Mouse (Mus musculus) neural tube, embryonic 11.5 days (tissue): ENCODE data around the gene Notch2. TPM values are rescaled to one million over a fixed set of nuclear protein-coding genes. Genes with fewer than 3 reads are reported as not detected.

ENCODE experiments used
- ATAC-seq: fragments of 200-750 bp; cut with Nextera tagmentation; 2 replicates; pipeline ENCODE4 v1.8.0; 2017; ENCODE audit warnings: moderate number of reproducible peaks, mild to moderate bottlenecking, moderate TSS enrichment, moderate library complexity; ENCODE audit not compliant: insufficient read depth, low FRiP score, low TSS enrichment
- DNase-seq: peaks from one replicate; pipeline ENCODE4 v3.0.0-alpha.2; 2015; ENCODE audit warnings: low spot score
- H3K27ac ChIP-seq: fragments of 300-500 bp; sonication (generic); 2 replicates; pipeline ENCODE4 v1.5.1; 2014; ENCODE audit warnings: low read depth, mild to moderate bottlenecking, low read length
- H3K27me3 ChIP-seq: fragments of 300-500 bp; sonication (generic); 2 replicates; pipeline ENCODE4 v1.6.1; 2014; ENCODE audit warnings: mild to moderate bottlenecking, low read length, mixed read lengths; ENCODE audit not compliant: control insufficient read depth, insufficient read depth
- H3K36me3 ChIP-seq: fragments of 300-500 bp; sonication (generic); 2 replicates; pipeline ENCODE4 v1.6.1; 2014; ENCODE audit warnings: mild to moderate bottlenecking, low read length, moderate library complexity, mixed read lengths; ENCODE audit not compliant: control insufficient read depth, insufficient read depth
- H3K4me1 ChIP-seq: fragments of 300-500 bp; sonication (generic); 2 replicates; pipeline ENCODE4 v1.6.1; 2014; ENCODE audit warnings: low read length, mixed read lengths; ENCODE audit not compliant: control insufficient read depth, insufficient read depth
- H3K4me2 ChIP-seq: fragments of 300-500 bp; sonication (generic); 2 replicates; pipeline ENCODE4 v1.6.1; 2014; ENCODE audit warnings: low read depth, mild to moderate bottlenecking, moderate library complexity
- H3K4me3 ChIP-seq: fragments of 300-500 bp; sonication (generic); 2 replicates; pipeline ENCODE4 v1.5.1; 2014; ENCODE audit warnings: low read depth, low read length
- H3K9ac ChIP-seq: fragments of 300-500 bp; sonication (generic); 2 replicates; pipeline ENCODE4 v1.6.1; 2014; ENCODE audit warnings: mild to moderate bottlenecking, low read length
- H3K9me3 ChIP-seq: fragments of 300-500 bp; sonication (generic); 2 replicates; pipeline ENCODE4 v1.6.1; 2016; ENCODE audit warnings: low read length; ENCODE audit not compliant: control insufficient read depth
- WGBS: fragments of 180-500 bp; shearing (Covaris S2); extraction: QIAGEN DNeasy Blood & Tissue Kit; methylation state at CpG from one replicate; pipeline ENCODE4 v1.1.7; 2014; 5-methylcytosine and 5-hydroxymethylcytosine counted together
- polyA plus RNA-seq: library from polyadenylated mRNA; unstranded; fragments of >200 nt; fragmentation: Nextera tagmentation; extraction: Ambion mirVana; gene quantifications from 2 replicates; pipeline ENCODE4 v1.2.1, GENCODE M21; 2014

The Notch2 gene
- polyA plus RNA-seq, 1 experiment from 2014 or later = 24.6 TPM

- Histone ChIP-seq H3K4me1 (no peaks in the 10 kb centered on the region), H3K27ac (no peak overlapping the region), H3K36me3 (no peaks in the 10 kb centered on the region), H3K4me2 (no peak overlapping the region), H3K27me3 (no peaks in the 10 kb centered on the region), H3K9me3 (no peaks in the 10 kb centered on the region), H3K4me3 (no peak overlapping the region), H3K9ac (no peak overlapping the region)
- ATAC-seq (no peak), DNase-seq (no peak)
- 80% methylated on average over 2 of the region's 2 CpGs for WGBS
Observed at GRCm38 (mm10) chr3:98157073-98157472, 143.7 kb downstream of the Notch2 start.

- Histone ChIP-seq H3K4me1 (no peaks in the 10 kb centered on the region), H3K27me3 (no peaks in the 10 kb centered on the region), H3K4me3 (no peak overlapping the region), H3K9ac (no peak overlapping the region), H3K36me3 (no peaks in the 10 kb centered on the region), H3K9me3 (no peaks in the 10 kb centered on the region), H3K27ac (no peak overlapping the region), H3K4me2 (no peak overlapping the region)
- DNase-seq (no peak), ATAC-seq (no peak)
- 55% methylated on average over 2 of the region's 2 CpGs for WGBS
Observed at GRCm38 (mm10) chr3:98157585-98157984, 144.3 kb downstream of the Notch2 start.

GRCm38 (mm10) chr3:98158646-98159045, 145.3 kb downstream of the Notch2 start:
- no peak for ATAC-seq

GRCm38 (mm10) chr3:98159289-98159688, 146.0 kb downstream of the Notch2 start:
- no peak for DNase-seq
- H3K36me3 ChIP-seq = no peaks in the 10 kb centered on the region
- H3K4me2 ChIP-seq = no peak overlapping the region
- no peak overlapping the region for H3K4me3 ChIP-seq
- 78% methylated on average over 4 of the region's 4 CpGs for WGBS
- no peaks in the 10 kb centered on the region for H3K4me1 ChIP-seq
- no peak overlapping the region for H3K9ac ChIP-seq
- H3K27me3 ChIP-seq = no peaks in the 10 kb centered on the region
- no peaks in the 10 kb centered on the region for H3K9me3 ChIP-seq
- H3K27ac ChIP-seq = no peak overlapping the region
- no peak for ATAC-seq

More at GRCm38 (mm10) chr3:98158646-98159045, 145.3 kb downstream of the Notch2 start:
- Histone ChIP-seq H3K36me3 (no peaks in the 10 kb centered on the region), H3K9me3 (no peaks in the 10 kb centered on the region), H3K27ac (no peak overlapping the region), H3K4me3 (no peak overlapping the region), H3K27me3 (no peaks in the 10 kb centered on the region), H3K4me1 (no peaks in the 10 kb centered on the region), H3K9ac (no peak overlapping the region), H3K4me2 (no peak overlapping the region)
- WGBS = 79% methylated on average over 4 of the region's 4 CpGs
- DNase-seq = no peak

GRCm38 (mm10) chr3:98160330-98160729, 147.0 kb downstream of the Notch2 start, which contains the start of gene Adam30:
TSS of gene Adam30 (plus strand) at chr3:98160630.
- Histone ChIP-seq H3K27me3 (no peaks in the 10 kb centered on the region), H3K4me3 (no peak within 1 kb of the TSS), H3K36me3 (no peaks in the 10 kb centered on the region), H3K4me2 (no peak within 1 kb of the TSS), H3K4me1 (no peaks in the 10 kb centered on the region), H3K27ac (no peak within 1 kb of the TSS), H3K9me3 (no peaks in the 10 kb centered on the region), H3K9ac (no peak within 1 kb of the TSS)
- ATAC-seq (no peak), DNase-seq (no peak)
- WGBS = 85% methylated on average over 17 of the region's 17 CpGs

- Histone ChIP-seq H3K4me3 (no peak overlapping the region), H3K27me3 (no peaks in the 10 kb centered on the region), H3K9me3 (no peaks in the 10 kb centered on the region), H3K4me2 (no peak overlapping the region), H3K36me3 (no peaks in the 10 kb centered on the region), H3K9ac (no peak overlapping the region), H3K4me1 (no peaks in the 10 kb centered on the region), H3K27ac (no peak overlapping the region)
- 86% methylated on average over 4 of the region's 4 CpGs for WGBS
- DNase-seq = no peak
- ATAC-seq = no peak
Observed at GRCm38 (mm10) chr3:98178340-98178739, 165.0 kb downstream of the Notch2 start.

GRCm38 (mm10) chr3:98180805-98181204, 167.5 kb downstream of the Notch2 start:
- Histone ChIP-seq H3K9me3 (no peaks in the 10 kb centered on the region), H3K27ac (no peak overlapping the region), H3K4me1 (no peaks in the 10 kb centered on the region), H3K27me3 (no peaks in the 10 kb centered on the region), H3K36me3 (no peaks in the 10 kb centered on the region), H3K4me2 (no peak overlapping the region), H3K4me3 (no peak overlapping the region), H3K9ac (no peak overlapping the region)
- WGBS = 24% methylated on average over 7 of the region's 7 CpGs
- DNase-seq = peak; percentile 45
- no peak for ATAC-seq

- peak; percentile 17 for DNase-seq
- H3K9ac ChIP-seq = no peak overlapping the region
- no peak overlapping the region for H3K4me3 ChIP-seq
- no peaks in the 10 kb centered on the region for H3K27me3 ChIP-seq
- ATAC-seq = no peak
- H3K4me1 ChIP-seq = no peaks in the 10 kb centered on the region
- WGBS = 56% methylated on average over 10 of the region's 10 CpGs
- no peak overlapping the region for H3K4me2 ChIP-seq
- no peaks in the 10 kb centered on the region for H3K36me3 ChIP-seq
- no peak overlapping the region for H3K27ac ChIP-seq
- H3K9me3 ChIP-seq = no peaks in the 10 kb centered on the region
Observed at GRCm38 (mm10) chr3:98185163-98185714, 171.9 kb downstream of the Notch2 start.

- H3K4me1 ChIP-seq = no peaks in the 10 kb centered on the region
- no peaks in the 10 kb centered on the region for H3K9me3 ChIP-seq
- H3K27ac ChIP-seq = no peak overlapping the region
- no peak overlapping the region for H3K4me3 ChIP-seq
- no peaks in the 10 kb centered on the region for H3K27me3 ChIP-seq
- no peak for ATAC-seq
- no peak for DNase-seq
- 85% methylated on average over 3 of the region's 3 CpGs for WGBS
- no peak overlapping the region for H3K4me2 ChIP-seq
- H3K9ac ChIP-seq = no peak overlapping the region
- no peaks in the 10 kb centered on the region for H3K36me3 ChIP-seq
Observed at GRCm38 (mm10) chr3:98187777-98188176, 174.4 kb downstream of the Notch2 start.
